Mouse (Mus musculus): ENCODE results near the gene Acox1. TPM values are rescaled to one million over a fixed set of nuclear protein-coding genes. Genes with fewer than 3 reads are reported as not detected.

Gene Acox1
- total and polyA plus RNA-seq, 3 experiments, result 16.1 to 16.8 TPM; not detected in 1

DNA sequence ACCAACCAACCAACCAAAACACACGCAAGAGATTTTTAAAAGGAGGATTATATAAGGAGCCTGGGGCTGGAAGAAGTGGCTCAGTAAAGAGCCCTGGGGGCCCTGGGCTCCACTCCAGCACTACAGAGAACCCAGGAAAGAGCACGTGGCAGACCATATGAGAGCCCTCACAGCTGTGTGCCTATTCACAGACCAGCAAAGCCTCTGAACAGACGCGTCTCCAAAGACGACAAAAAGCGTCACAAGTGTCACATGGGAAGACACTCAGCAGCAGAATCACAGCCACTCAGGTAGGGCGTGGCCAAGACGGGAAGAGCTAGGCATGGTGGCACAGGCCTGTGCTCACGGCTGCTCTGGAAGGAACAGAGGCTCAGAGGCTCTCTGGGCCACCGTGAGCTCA, 36.7 kb downstream of the Acox1 start:
- Histone ChIP-seq H3K9ac (ENCODE audit: control insufficient read depth, low read depth, low read length, poor library complexity, severe bottlenecking) (no peak overlapping the region), H3K36me3 (ENCODE audit: control insufficient read depth in 1 of 2, insufficient read depth in 2 of 2, low read length in 2 of 2) (peaks cover 0 to 7% of the 10 kb centered on the region in 2 experiments; a peak in 2 of 4 replicates), H3K27me3 (ENCODE audit: control insufficient read depth in 1 of 2, insufficient read depth in 2 of 2, low read length in 2 of 2) (no peaks in the 10 kb centered on the region), H3K79me2 (ENCODE audit: control insufficient read depth, insufficient read depth, low read length, poor library complexity) (peaks cover 3% of the 10 kb centered on the region; the same call in 1 of the 2 replicates), H3K9me3 (replicated peaks; ENCODE audit: insufficient read depth, low read length) (no peaks in the 10 kb centered on the region), H3K4me3 (ENCODE audit: control insufficient read depth in 1 of 2, insufficient read depth in 1 of 2, low read depth in 2 of 2, low read length in 2 of 2) (no peak overlapping the region), H3K4me1 (ENCODE audit: control insufficient read depth in 1 of 2, insufficient read depth in 2 of 2, low read length in 2 of 2) (peaks cover 0 to 7% of the 10 kb centered on the region in 2 experiments; a peak in 2 of 4 replicates), H3K27ac (ENCODE audit: control insufficient read depth, low read depth, low read length) (no peak overlapping the region)
- DNase-seq (ENCODE audit: low read depth, low spot score), result no peak
- TF ChIP-seq USF1 (IDR thresholded peaks at IDR 0.05; ENCODE audit: low read depth, low read length), result no peak

DNA sequence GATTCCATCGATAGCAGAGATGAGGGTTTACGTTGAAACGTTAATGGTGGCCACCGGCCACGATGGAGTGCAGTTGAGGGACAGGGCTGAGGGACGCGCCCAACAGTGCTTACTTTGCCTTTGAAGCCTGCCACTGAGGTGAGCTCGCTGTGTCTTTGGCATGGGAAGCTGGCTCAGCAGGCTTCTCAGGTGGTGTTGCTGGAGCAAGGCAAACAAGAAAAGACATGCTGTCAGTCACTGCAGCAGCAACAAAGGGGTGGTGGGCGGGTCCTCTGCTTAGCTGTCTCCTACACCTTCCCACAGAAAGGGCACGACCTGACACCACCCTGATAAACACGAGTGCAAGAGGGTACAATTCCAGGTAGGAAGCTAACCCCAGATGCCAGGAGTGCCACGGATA, 37.5 kb downstream of the Acox1 start:
- no peak overlapping the region for H3K27ac ChIP-seq (ENCODE audit: control insufficient read depth, low read depth, low read length)
- no peaks in the 10 kb centered on the region for H3K36me3 ChIP-seq (ENCODE audit: control insufficient read depth in 1 of 2, insufficient read depth in 2 of 2, low read length in 2 of 2)
- no peak overlapping the region for H3K4me3 ChIP-seq (ENCODE audit: control insufficient read depth in 1 of 2, insufficient read depth in 1 of 2, low read depth in 2 of 2, low read length in 2 of 2)
- no peaks in the 10 kb centered on the region for H3K9me3 ChIP-seq (replicated peaks; ENCODE audit: insufficient read depth, low read length)
- H3K9ac ChIP-seq (ENCODE audit: control insufficient read depth, low read depth, low read length, poor library complexity, severe bottlenecking), result no peak overlapping the region
- H3K27me3 ChIP-seq (ENCODE audit: control insufficient read depth in 1 of 2, insufficient read depth in 2 of 2, low read length in 2 of 2), result no peaks in the 10 kb centered on the region
- no peaks in the 10 kb centered on the region for H3K4me1 ChIP-seq (ENCODE audit: control insufficient read depth in 1 of 2, insufficient read depth in 2 of 2, low read length in 2 of 2)
- TF ChIP-seq MAZ (IDR thresholded peaks at IDR 0.05; ENCODE audit: low read depth, low read length) (no peak), RCOR1 (IDR thresholded peaks at IDR 0.05; ENCODE audit: low read depth, low read length) (no peak), RAD21 (IDR thresholded peaks at IDR 0.05; ENCODE audit: low read depth, low read length) (no peak), POLR2A (IDR thresholded peaks at IDR 0.05; ENCODE audit: control insufficient read depth in 1 of 2, insufficient read depth in 1 of 2, low read depth in 1 of 2, low read length in 2 of 2, poor library complexity in 1 of 2) (no peak), MEF2A (IDR thresholded peaks at IDR 0.05; ENCODE audit: extremely low read depth, insufficient replicate concordance, low read depth, low read length, poor library complexity, severe bottlenecking) (no peak), CHD1 (IDR thresholded peaks at IDR 0.05; ENCODE audit: low read depth, low read length) (no peak), SIN3A (IDR thresholded peaks at IDR 0.05; ENCODE audit: low read length) (no peak), POLR2AphosphoS5 (IDR thresholded peaks at IDR 0.05; ENCODE audit: borderline replicate concordance, low read depth, low read length) (no peak), ZC3H11A (IDR thresholded peaks at IDR 0.05; ENCODE audit: low read depth, low read length) (no peak), USF1 (IDR thresholded peaks at IDR 0.05; ENCODE audit: low read depth, low read length) (no peak), KAT2A (conservative IDR thresholded peaks at IDR 0.05; ENCODE audit: low read depth, low read length) (no peak), ZMIZ1 (IDR thresholded peaks at IDR 0.05; ENCODE audit: low read depth, low read length) (no peak), POLR2AphosphoS2 (IDR thresholded peaks at IDR 0.05; ENCODE audit: low read length) (no peak), GABPA (IDR thresholded peaks at IDR 0.05; ENCODE audit: low read depth, low read length) (no peak), CHD2 (IDR thresholded peaks at IDR 0.05; ENCODE audit: low read length) (no peak), HCFC1 (IDR thresholded peaks at IDR 0.05; ENCODE audit: low read depth, low read length) (no peak), ETS1 (IDR thresholded peaks at IDR 0.05; ENCODE audit: low read depth, low read length) (no peak), MXI1 (IDR thresholded peaks at IDR 0.05; ENCODE audit: low read depth, low read length) (no peak), JUND (IDR thresholded peaks at IDR 0.05; ENCODE audit: low read depth, low read length) (no peak), NRF1 (IDR thresholded peaks at IDR 0.05; ENCODE audit: insufficient read depth, low read depth, low read length, poor library complexity, severe bottlenecking) (no peak)
- no peak for DNase-seq (ENCODE audit: low read depth, low spot score)
- no peaks in the 10 kb centered on the region for H3K79me2 ChIP-seq (ENCODE audit: control insufficient read depth, insufficient read depth, low read length, poor library complexity)
